Mouse (Mus musculus): ENCODE results near the gene Olfr691. TPM values are rescaled to one million over a fixed set of nuclear protein-coding genes. Genes with fewer than 3 reads are reported as not detected.
"Not testable (repeated sequence)": the region's sequence is repeated elsewhere in the genome, so short reads cannot be mapped to it uniquely, and the experiment has no call there.

Gene Olfr691
- polyA plus RNA-seq, 1 experiment from 2014 or later = not detected

DNA sequence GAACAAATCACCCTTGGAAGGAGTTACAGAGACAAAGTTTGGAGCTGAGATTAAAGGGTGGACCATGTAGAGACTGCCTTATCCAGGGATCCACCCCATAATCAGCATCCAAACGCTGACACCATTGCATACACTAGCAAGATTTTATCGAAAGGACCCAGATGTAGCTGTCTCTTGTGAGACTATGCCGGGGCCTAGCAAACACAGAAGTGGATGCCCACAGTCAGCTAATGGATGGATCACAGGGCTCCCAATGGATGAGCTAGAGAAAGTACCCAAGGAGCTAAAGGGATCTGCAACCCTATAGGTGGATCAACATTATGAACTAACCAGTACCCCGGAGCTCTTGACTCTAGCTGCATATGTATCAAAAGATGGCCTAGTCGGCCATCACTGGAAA, 14.0 kb upstream of the Olfr691 start:
- not testable (repeated sequence) for H3K36me3 ChIP-seq; H3K9ac ChIP-seq; H3K9me3 ChIP-seq; ATAC-seq (ENCODE audit: insufficient number of reproducible peaks, low FRiP score, low TSS enrichment, low read depth); H3K4me3 ChIP-seq; H3K4me2 ChIP-seq; H3K27me3 ChIP-seq; H3K4me1 ChIP-seq; H3K27ac ChIP-seq
- no CpG with 5 or more reads among the region's 5 CpGs for WGBS

DNA sequence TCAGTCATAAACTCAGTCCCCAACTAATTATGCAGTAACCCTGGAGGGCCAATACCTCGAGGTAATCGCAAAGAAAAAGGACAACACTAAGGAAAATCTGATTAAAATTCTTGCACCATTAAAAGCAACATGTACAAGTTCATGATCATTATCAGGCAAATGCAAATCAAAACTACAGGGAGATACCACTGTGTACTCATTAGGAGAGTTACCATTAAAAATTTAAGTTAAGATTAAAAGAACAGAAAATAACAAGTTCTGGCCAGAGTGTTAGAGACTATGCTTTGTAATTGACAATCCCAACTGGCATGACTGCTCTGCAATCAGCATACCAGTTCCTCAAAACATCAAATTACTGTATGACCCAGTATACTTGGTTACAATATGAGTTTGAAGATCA, 682 bp upstream of the Olfr691 start:
- Histone ChIP-seq H3K9me3 (no peaks in the 10 kb centered on the region), H3K4me1 (no peaks in the 10 kb centered on the region), H3K27me3 (no peaks in the 10 kb centered on the region), H3K27ac (no peak overlapping the region), H3K4me3 (no peak overlapping the region), H3K4me2 (no peak overlapping the region), H3K36me3 (no peaks in the 10 kb centered on the region), H3K9ac (no peak overlapping the region)
- WGBS = 76% methylated on average over 2 of the region's 2 CpGs
- no peak for ATAC-seq (ENCODE audit: insufficient number of reproducible peaks, low FRiP score, low TSS enrichment, low read depth)

DNA sequence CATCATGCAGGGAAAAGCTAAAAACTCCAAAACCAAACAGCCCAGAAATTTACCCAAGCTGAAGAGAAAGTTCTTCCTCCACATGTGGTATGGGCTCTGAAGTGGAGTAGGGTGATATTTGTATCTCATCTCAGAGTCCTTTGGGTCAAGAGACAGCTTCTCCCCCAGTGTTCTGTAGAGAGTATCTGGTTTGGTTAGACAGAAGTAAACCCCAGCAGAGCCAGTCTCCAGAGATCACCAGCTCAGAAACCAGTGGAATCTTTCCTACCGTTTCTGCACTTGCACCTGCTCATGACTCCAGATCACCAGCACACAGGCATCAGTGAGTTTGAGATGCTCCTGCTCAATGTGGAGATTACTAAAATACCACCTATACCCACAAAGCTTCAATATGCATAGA, 8.1 kb downstream of the Olfr691 start, which contains the start of gene Olfr690:
Gene Olfr690 (minus strand): TSS at position 101 of the 400 bp plus-strand sequence.
- no peak for ATAC-seq (ENCODE audit: insufficient number of reproducible peaks, low FRiP score, low TSS enrichment, low read depth)
- WGBS = 78% methylated on average over 1 of the region's 1 CpGs
- Histone ChIP-seq H3K4me3 (no peak within 1 kb of the TSS), H3K9ac (no peak within 1 kb of the TSS), H3K4me2 (no peak within 1 kb of the TSS), H3K9me3 (no peaks in the 10 kb centered on the region), H3K36me3 (no peaks in the 10 kb centered on the region), H3K27ac (no peak within 1 kb of the TSS), H3K4me1 (no peaks in the 10 kb centered on the region), H3K27me3 (no peaks in the 10 kb centered on the region)

DNA sequence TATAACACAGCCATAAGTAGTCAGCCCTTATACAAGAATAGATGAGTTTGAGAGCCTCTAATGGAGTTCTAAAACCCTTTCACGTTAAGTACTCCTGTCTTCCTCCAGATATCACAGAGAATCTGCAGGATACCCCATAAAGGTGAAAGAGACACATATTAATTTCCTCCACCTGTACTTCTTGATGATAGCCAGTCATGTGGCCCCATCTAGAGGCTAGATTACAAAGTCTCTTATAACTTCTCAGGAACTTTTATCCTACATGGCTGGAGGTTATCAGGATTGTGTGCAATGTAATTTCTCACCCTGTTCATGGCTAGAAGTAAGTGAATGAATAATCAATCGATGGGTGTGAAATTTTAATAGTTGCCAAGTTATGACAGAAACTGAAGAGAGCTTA, 16.8 kb downstream of the Olfr691 start:
- Histone ChIP-seq H3K27me3 (no peaks in the 10 kb centered on the region), H3K4me1 (no peaks in the 10 kb centered on the region), H3K36me3 (no peaks in the 10 kb centered on the region), H3K9ac (no peak overlapping the region), H3K27ac (no peak overlapping the region), H3K4me2 (no peak overlapping the region), H3K9me3 (no peaks in the 10 kb centered on the region), H3K4me3 (no peak overlapping the region)
- 67% methylated on average over 2 of the region's 2 CpGs for WGBS
- no peak for ATAC-seq (ENCODE audit: insufficient number of reproducible peaks, low FRiP score, low TSS enrichment, low read depth)

DNA sequence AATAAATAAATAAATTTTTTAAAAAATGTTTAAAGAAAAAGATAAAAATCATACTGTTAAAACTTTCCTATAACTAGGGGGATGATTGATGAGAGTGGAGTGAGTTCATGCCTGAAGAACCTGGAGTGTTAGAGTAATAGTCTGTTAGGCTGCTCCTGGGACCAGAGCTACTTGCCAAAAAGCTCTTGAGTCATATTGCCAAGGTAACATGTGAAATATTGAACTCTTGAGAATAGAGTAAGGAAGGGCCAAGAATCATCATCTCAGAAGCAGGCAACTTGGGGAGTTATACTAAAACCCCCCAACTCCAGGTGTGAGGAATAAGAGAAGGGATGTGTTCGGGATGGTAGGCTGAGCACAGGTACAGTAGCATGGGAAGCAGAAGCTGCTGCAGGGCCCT, 31.2 kb downstream of the Olfr691 start, which contains the start of gene Olfr689:
Gene Olfr689 (plus strand): TSS at position 301 of the 400 bp plus-strand sequence.
- H3K27me3 ChIP-seq = no peaks in the 10 kb centered on the region
- H3K9ac ChIP-seq = no peak within 1 kb of the TSS
- no peaks in the 10 kb centered on the region for H3K4me1 ChIP-seq
- no peak within 1 kb of the TSS for H3K4me2 ChIP-seq
- no peaks in the 10 kb centered on the region for H3K36me3 ChIP-seq
- 88% methylated on average over 1 of the region's 1 CpGs for WGBS
- no peak within 1 kb of the TSS for H3K4me3 ChIP-seq
- no peak for ATAC-seq (ENCODE audit: insufficient number of reproducible peaks, low FRiP score, low TSS enrichment, low read depth)
- H3K27ac ChIP-seq = no peak within 1 kb of the TSS
- H3K9me3 ChIP-seq = no peaks in the 10 kb centered on the region

DNA sequence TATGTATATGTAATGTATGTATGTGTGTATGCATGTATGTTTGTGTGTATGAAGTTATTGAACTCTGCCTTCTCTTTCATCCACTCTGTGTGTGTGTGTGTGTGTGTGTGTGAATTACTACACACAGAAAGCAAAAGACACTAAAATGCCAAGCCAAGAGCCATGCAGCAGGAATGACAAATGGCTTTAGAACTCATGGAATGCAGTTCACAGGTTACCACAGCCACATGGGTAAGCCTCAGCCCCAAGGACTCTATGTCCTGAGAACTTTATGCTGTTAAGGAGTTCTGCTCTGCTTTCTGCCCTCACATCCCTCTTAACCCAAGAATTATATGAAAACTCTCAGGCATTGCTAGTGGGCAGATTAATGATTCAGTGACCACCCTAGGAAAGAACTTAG, 52.0 kb downstream of the Olfr691 start:
- Histone ChIP-seq H3K27me3 (no peaks in the 10 kb centered on the region), H3K4me2 (no peak overlapping the region), H3K4me3 (no peak overlapping the region), H3K36me3 (no peaks in the 10 kb centered on the region), H3K4me1 (no peaks in the 10 kb centered on the region), H3K27ac (no peak overlapping the region), H3K9ac (no peak overlapping the region), H3K9me3 (no peaks in the 10 kb centered on the region)
- no peak for ATAC-seq (ENCODE audit: insufficient number of reproducible peaks, low FRiP score, low TSS enrichment, low read depth)

DNA sequence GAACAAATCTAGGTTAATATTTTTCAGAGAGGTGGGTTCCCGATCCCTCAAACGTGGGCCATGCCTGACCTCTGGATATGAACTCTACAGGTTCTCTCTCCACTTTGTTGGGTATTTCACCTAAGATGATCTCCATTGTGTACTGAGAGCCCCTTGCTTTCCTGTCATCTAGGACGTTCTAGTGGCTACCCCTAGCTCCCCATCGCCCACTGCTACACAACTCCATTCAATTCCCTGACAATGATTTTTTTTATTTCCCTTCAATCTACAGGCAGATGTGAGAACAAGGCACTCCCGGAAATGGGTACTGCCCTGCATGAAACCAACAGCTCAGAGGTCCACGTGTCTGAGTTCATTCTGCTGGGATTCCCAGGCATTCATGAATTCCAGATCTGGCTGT, 54.3 kb downstream of the Olfr691 start, which contains the start of gene Olfr688:
Gene Olfr688 (plus strand): TSS at position 301 of the 400 bp plus-strand sequence.
- Histone ChIP-seq H3K9ac (no peak within 1 kb of the TSS), H3K9me3 (no peaks in the 10 kb centered on the region), H3K27me3 (no peaks in the 10 kb centered on the region), H3K27ac (no peak within 1 kb of the TSS), H3K4me2 (no peak within 1 kb of the TSS), H3K36me3 (no peaks in the 10 kb centered on the region), H3K4me1 (no peaks in the 10 kb centered on the region), H3K4me3 (no peak within 1 kb of the TSS)
- WGBS = 74% methylated on average over 6 of the region's 6 CpGs
- no peak for ATAC-seq (ENCODE audit: insufficient number of reproducible peaks, low FRiP score, low TSS enrichment, low read depth)

Other genes starting within 250 kb of the Olfr691 start
- not detected in 2 replicates for gene Olfr680-ps1, start 249.5 kb downstream of the Olfr691 start, polyA plus RNA-seq (2015; fragmentation: Nextera tagmentation; extraction: Ambion mirVana)
- gene Olfr681, start 225.4 kb downstream of the Olfr691 start, polyA plus RNA-seq (2015; fragmentation: Nextera tagmentation; extraction: Ambion mirVana) = not detected in 2 replicates
- gene Olfr683, start 195.3 kb downstream of the Olfr691 start, polyA plus RNA-seq (2015; fragmentation: Nextera tagmentation; extraction: Ambion mirVana) = not detected in 2 replicates
- not detected in 2 replicates for gene Olfr684, start 178.6 kb downstream of the Olfr691 start, polyA plus RNA-seq (2015; fragmentation: Nextera tagmentation; extraction: Ambion mirVana)
- gene Olfr685, start 156.3 kb downstream of the Olfr691 start, polyA plus RNA-seq (2015; fragmentation: Nextera tagmentation; extraction: Ambion mirVana) = not detected in 2 replicates
- gene Olfr686, start 134.8 kb downstream of the Olfr691 start, polyA plus RNA-seq (2015; fragmentation: Nextera tagmentation; extraction: Ambion mirVana) = not detected in 2 replicates
- not detected in 2 replicates for gene Olfr688, start 54.2 kb downstream of the Olfr691 start, polyA plus RNA-seq (2015; fragmentation: Nextera tagmentation; extraction: Ambion mirVana)
- gene Olfr689, start 31.1 kb downstream of the Olfr691 start, polyA plus RNA-seq (2015; fragmentation: Nextera tagmentation; extraction: Ambion mirVana) = not detected in 2 replicates
- gene Olfr690, start 8.2 kb downstream of the Olfr691 start, polyA plus RNA-seq (2015; fragmentation: Nextera tagmentation; extraction: Ambion mirVana) = not detected in 2 replicates
- not detected in 2 replicates for gene Olfr692, start 26.0 kb upstream of the Olfr691 start, polyA plus RNA-seq (2015; fragmentation: Nextera tagmentation; extraction: Ambion mirVana)
- not detected in 2 replicates for gene Gm5901, start 32.8 kb upstream of the Olfr691 start, polyA plus RNA-seq (2015; fragmentation: Nextera tagmentation; extraction: Ambion mirVana)
- 38.6 and 47.0 TPM in 2 replicates for gene Fam160a2, start 57.8 kb upstream of the Olfr691 start, polyA plus RNA-seq (2015; fragmentation: Nextera tagmentation; extraction: Ambion mirVana)
- gene Cnga4, start 62.3 kb upstream of the Olfr691 start, polyA plus RNA-seq (2015; fragmentation: Nextera tagmentation; extraction: Ambion mirVana) = 0.05 TPM in 1 of 2 replicates, not detected in the other
- not detected in 2 replicates for gene Cckbr, start 83.5 kb upstream of the Olfr691 start, polyA plus RNA-seq (2015; fragmentation: Nextera tagmentation; extraction: Ambion mirVana)
- gene Cavin3, start 140.0 kb upstream of the Olfr691 start, polyA plus RNA-seq (2015; fragmentation: Nextera tagmentation; extraction: Ambion mirVana) = 141 and 162 TPM in 2 replicates
- 62.6 and 65.0 TPM in 2 replicates for gene Smpd1, start 212.1 kb upstream of the Olfr691 start, polyA plus RNA-seq (2015; fragmentation: Nextera tagmentation; extraction: Ambion mirVana)
- gene Apbb1, start 239.4 kb upstream of the Olfr691 start, polyA plus RNA-seq (2015; fragmentation: Nextera tagmentation; extraction: Ambion mirVana) = 37.4 and 38.2 TPM in 2 replicates